Mouse (Mus musculus): ENCODE data around the gene Ercc8. TPM values are rescaled to one million over a fixed set of nuclear protein-coding genes. Genes with fewer than 3 reads are reported as not detected.
A peak's percentile ranks its signal among the peaks of the same experiment; 100 is the strongest.

Gene Ercc8
- polyA plus RNA-seq, 1 experiment: 3.1 TPM

DNA sequence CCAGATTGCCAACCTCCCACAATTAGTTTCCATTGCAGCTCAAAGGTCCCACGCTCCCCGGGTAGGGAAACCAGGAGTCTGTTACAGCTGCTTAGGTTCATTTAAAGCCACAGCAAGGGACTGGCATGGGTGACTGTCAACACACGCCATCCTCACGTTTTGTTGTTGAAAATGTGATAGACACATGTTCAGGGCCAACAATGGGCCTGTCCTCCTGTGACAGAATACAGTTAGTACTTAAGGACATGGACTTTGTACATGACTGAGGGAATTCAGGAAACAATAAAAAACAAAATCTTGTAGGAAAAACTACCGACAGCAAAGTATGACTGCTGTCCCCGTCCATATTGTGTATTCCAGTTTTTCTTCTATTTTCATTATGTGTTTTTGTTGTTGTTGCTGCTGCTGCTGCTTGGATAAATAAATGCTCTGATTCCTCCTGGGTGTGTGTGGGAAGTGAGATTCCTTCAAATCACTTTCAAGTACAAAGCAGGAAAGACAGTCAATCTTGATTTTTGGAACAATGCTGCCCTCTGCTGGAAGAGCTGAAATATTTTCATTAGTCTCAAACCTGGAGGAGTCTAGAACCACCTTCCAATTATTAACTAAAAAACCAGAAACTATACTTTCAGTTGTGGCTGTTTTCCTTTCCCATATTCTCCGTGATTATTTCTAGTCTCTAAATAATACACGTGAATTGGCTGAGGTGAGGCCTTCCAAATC is 5.7 kb upstream of the Ercc8 start:
- TF ChIP-seq POLR2A (IDR thresholded peaks at IDR 0.05; ENCODE audit: borderline replicate concordance, low read depth, low read length) (no peak), CTCF (IDR thresholded peaks at IDR 0.05; ENCODE audit: low read depth, low read length) (no peak)
- Histone ChIP-seq H3K4me1 (ENCODE audit: control insufficient read depth, insufficient read depth, low read length) (no peaks in the 10 kb centered on the region), H3K4me3 (ENCODE audit: insufficient read depth, low read length) (no peak overlapping the region), H3K27ac (ENCODE audit: insufficient read depth, low read depth, low read length) (no peak overlapping the region)

DNA sequence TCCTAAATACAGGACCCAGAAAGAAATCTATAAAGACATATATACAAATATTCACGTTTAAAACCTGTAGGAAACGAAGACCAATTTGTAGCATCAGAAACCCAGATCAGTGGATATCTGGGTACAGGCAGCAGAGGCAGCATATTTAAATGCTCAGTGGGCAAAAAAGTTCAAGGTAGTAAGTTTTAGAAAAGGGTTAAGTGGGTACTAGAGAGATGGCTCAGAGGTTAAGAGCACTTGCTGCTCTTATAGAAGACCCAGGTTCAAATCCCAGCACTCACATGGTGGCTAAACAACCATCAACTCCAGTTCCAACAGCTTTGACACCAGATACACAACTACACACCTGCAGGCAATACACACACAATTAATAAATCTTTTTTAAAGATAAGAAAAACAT is 1.4 kb upstream of the Ercc8 start:
- Histone ChIP-seq H3K4me1 (ENCODE audit: control insufficient read depth, insufficient read depth, low read length) (peaks cover 4% of the 10 kb centered on the region; the same call in 1 of the 2 replicates), H3K4me3 (ENCODE audit: insufficient read depth, low read length) (no peak overlapping the region)
- no peak for TF ChIP-seq POLR2A (IDR thresholded peaks at IDR 0.05; ENCODE audit: borderline replicate concordance, low read depth, low read length)
- TF ChIP-seq CTCF (IDR thresholded peaks at IDR 0.05; ENCODE audit: low read depth, low read length): no peak

DNA sequence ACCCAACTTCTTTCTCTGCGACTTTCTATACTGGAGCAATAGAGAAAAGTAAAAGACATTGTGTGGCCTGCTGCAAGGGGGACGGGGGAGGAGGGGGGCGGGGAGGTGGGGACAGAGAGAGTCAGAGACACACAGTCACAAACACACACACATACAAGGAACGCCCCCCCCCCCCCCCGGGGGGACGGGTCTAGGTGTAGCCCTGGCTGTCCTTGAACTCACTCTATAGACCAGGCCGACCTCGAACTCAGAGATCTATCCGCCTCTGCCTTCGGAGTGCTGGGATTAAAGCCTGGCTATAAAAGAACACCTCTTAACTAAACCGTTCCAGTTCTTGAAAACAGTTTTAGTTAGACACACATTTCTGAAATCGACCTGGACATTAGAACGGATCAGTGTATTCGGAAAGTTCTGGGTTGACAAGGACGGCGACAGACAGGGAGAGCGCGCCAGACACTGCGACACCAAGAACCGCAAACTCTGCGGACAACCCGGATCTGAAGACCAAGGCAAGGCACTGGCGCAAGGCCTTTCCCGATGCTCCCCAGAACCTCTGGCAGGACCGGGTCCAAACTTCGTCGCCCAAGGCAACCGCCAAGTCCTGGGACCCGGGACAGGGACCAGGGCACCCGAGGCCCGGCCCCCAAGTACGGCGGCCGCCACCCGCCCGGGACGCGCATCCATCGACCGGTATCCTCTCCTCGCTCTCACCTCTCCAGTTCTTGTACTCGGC is 633 bp upstream of the Ercc8 start:
- TF ChIP-seq CTCF (IDR thresholded peaks at IDR 0.05; ENCODE audit: low read depth, low read length) (no peak), POLR2A (IDR thresholded peaks at IDR 0.05; ENCODE audit: borderline replicate concordance, low read depth, low read length) (no peak)
- Histone ChIP-seq H3K4me3 (ENCODE audit: insufficient read depth, low read length) (peak overlapping the region; percentile 75), H3K4me1 (ENCODE audit: control insufficient read depth, insufficient read depth, low read length) (peaks cover 4% of the 10 kb centered on the region; the same call in 1 of the 2 replicates), H3K27ac (ENCODE audit: insufficient read depth, low read depth, low read length) (no peak overlapping the region)

More for the DNA sequence above, 1.4 kb upstream of the Ercc8 start:
- H3K27ac ChIP-seq (ENCODE audit: insufficient read depth, low read depth, low read length): no peak overlapping the region

DNA sequence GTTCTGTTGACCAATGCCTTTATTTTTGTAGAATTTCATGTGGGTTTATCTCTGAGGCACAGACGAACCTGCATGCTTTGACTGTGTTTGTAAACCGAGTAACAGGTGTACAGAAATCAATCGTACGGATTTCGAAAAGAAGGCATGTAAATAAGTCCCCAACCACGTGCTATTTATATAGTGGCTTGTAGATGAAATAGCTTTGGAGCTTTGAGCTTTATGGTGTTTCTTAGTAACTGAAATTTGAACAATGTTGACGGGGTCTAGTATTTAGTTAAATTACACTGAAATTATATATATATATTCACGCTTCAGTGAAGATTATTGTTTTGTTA is 677 bp downstream of the Ercc8 start:
- TF ChIP-seq POLR2A (IDR thresholded peaks at IDR 0.05; ENCODE audit: borderline replicate concordance, low read depth, low read length) (no peak), CTCF (IDR thresholded peaks at IDR 0.05; ENCODE audit: low read depth, low read length) (no peak)
- Histone ChIP-seq H3K4me3 (ENCODE audit: insufficient read depth, low read length) (peak overlapping the region; percentile 75), H3K27ac (ENCODE audit: insufficient read depth, low read depth, low read length) (no peak overlapping the region), H3K4me1 (ENCODE audit: control insufficient read depth, insufficient read depth, low read length) (peaks cover 4% of the 10 kb centered on the region; the same call in 1 of the 2 replicates)

DNA sequence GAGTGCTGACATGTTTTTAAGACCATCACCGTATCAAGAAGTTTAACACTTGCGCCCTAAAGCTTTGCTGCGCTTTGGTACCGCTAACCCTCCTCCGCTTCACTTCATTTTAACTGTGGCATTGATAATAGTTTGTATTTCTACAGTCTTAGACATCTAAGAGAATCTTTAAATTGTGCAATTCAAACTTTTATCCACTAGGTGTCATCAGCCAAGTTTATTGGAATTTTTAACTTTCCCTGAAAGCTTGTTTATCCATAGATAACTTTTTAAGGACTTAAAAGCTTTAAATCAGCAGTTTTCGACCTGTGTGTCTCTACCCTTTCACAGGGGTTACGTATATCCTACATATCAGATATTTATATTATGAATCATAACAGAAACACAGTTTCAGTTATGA is 1.4 kb downstream of the Ercc8 start:
- TF ChIP-seq CTCF (IDR thresholded peaks at IDR 0.05; ENCODE audit: low read depth, low read length) (no peak), POLR2A (IDR thresholded peaks at IDR 0.05; ENCODE audit: borderline replicate concordance, low read depth, low read length) (no peak)
- H3K4me3 ChIP-seq (ENCODE audit: insufficient read depth, low read length): peak overlapping the region; percentile 2; the same call in 1 of the 2 replicates
- peaks cover 4% of the 10 kb centered on the region; the same call in 1 of the 2 replicates for H3K4me1 ChIP-seq (ENCODE audit: control insufficient read depth, insufficient read depth, low read length)
- no peak overlapping the region for H3K27ac ChIP-seq (ENCODE audit: insufficient read depth, low read depth, low read length)

DNA sequence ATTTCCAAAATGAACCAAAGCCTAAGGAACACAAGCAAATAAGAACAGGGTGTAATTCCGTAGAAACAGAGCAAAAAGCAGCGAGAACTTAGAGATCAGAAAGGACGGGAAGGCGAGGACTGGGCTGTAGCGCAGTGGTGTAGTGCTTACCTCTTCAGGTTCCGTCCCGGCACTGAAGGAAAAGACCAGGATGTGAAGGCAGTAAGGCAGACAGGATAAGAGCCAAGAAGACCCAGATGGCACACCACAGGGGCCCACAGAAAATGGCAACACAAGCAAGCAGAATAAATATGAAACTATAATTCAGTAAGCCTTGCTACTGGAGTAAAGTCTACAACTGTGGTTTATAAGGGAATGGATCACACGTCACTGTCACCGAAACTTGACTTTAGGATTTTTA is 5.4 kb downstream of the Ercc8 start:
- H3K4me3 ChIP-seq (ENCODE audit: insufficient read depth, low read length): no peak overlapping the region
- peaks cover 4% of the 10 kb centered on the region; the same call in 1 of the 2 replicates for H3K4me1 ChIP-seq (ENCODE audit: control insufficient read depth, insufficient read depth, low read length)
- TF ChIP-seq CTCF (IDR thresholded peaks at IDR 0.05; ENCODE audit: low read depth, low read length): no peak
- TF ChIP-seq POLR2A (IDR thresholded peaks at IDR 0.05; ENCODE audit: borderline replicate concordance, low read depth, low read length): no peak
- H3K27ac ChIP-seq (ENCODE audit: insufficient read depth, low read depth, low read length): no peak overlapping the region

DNA sequence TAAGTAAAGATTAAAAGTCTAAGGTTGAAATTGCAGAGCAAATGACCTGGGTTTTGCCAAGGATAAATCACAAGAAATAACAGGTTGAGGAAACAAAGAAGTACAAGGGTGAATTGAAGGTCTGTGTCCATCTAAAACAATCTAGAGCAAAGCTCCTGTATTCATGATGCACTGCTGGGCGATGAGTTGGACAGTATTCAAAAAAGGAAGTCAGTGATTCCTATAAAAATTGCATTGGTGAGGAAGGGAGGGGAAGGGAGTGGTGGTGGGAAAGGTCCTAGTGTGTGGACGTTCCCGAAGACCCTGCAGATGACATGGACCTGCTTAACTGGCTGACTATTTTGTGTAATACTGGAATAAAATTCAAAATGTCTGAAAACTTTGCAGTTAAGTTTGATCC is 6.1 kb downstream of the Ercc8 start:
- peaks cover 3% of the 10 kb centered on the region; the same call in 1 of the 2 replicates for H3K4me1 ChIP-seq (ENCODE audit: control insufficient read depth, insufficient read depth, low read length)
- H3K4me3 ChIP-seq (ENCODE audit: insufficient read depth, low read length): no peak overlapping the region
- H3K27ac ChIP-seq (ENCODE audit: insufficient read depth, low read depth, low read length): no peak overlapping the region
- TF ChIP-seq CTCF (IDR thresholded peaks at IDR 0.05; ENCODE audit: low read depth, low read length) (no peak), POLR2A (IDR thresholded peaks at IDR 0.05; ENCODE audit: borderline replicate concordance, low read depth, low read length) (no peak)

DNA sequence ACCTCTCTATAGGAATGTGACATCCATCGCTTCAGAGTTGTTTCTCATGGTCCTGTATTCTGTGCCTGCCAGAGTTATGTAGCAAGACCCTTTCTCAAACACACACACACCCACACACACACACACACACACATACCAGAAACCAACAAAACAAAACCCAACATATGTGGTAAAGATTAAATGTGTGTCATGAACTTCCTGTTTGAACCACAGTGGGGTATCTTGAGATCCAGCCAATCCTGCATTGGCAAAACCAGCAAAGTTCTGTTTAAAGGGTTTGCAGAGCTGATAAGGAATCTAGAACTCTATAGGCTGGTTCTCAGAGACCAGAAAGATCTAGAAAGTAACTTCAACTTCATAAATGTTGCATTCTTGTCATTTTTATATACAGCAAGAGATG is 11.5 kb downstream of the Ercc8 start:
- Histone ChIP-seq H3K4me3 (ENCODE audit: insufficient read depth, low read length) (no peak overlapping the region), H3K27ac (ENCODE audit: insufficient read depth, low read depth, low read length) (no peak overlapping the region), H3K4me1 (ENCODE audit: control insufficient read depth, insufficient read depth, low read length) (no peaks in the 10 kb centered on the region)
- TF ChIP-seq POLR2A (IDR thresholded peaks at IDR 0.05; ENCODE audit: borderline replicate concordance, low read depth, low read length) (no peak), CTCF (IDR thresholded peaks at IDR 0.05; ENCODE audit: low read depth, low read length) (no peak)

DNA sequence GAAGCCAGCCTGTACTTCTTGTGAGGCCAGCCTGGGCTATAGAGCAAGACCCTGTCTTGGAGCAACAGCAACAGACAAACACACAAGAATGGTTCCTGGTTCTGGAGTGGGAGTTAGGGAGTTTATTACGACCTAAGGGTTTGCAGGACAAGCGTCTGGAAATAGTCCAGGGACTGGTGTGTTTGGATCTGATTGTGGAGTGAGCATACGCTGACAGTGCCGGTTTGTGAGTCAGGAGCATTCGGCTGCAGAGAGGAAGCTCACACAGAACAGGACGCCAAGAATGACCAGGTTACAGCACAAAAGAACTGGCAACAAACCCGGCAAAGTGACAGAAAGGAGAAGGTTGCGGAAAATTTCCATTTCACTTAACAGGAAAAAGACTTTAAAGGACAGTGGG is 12.0 kb downstream of the Ercc8 start:
- H3K27ac ChIP-seq (ENCODE audit: insufficient read depth, low read depth, low read length): no peak overlapping the region
- no peaks in the 10 kb centered on the region for H3K4me1 ChIP-seq (ENCODE audit: control insufficient read depth, insufficient read depth, low read length)
- no peak overlapping the region for H3K4me3 ChIP-seq (ENCODE audit: insufficient read depth, low read length)
- no peak for TF ChIP-seq CTCF (IDR thresholded peaks at IDR 0.05; ENCODE audit: low read depth, low read length)
- no peak for TF ChIP-seq POLR2A (IDR thresholded peaks at IDR 0.05; ENCODE audit: borderline replicate concordance, low read depth, low read length)

DNA sequence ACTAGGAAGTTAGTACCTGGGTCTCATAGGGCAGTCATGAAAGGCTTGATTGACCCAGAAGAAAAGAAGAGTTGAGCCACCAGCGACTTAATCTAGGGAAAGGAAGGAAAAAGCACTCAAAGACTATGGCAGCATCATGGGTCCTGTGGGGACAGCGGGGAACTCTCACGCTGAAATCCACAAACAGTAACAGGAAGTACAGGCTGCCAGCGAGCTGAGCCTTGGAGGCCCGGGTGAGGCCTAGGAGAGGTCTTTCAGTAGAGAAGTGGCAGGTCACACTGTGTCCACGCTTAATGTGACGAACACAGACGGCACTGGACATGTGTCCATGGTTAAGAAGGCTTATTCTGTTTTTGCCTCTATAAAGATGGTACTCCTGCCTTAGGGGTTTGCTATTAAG is 21.1 kb downstream of the Ercc8 start:
- no peak overlapping the region for H3K4me3 ChIP-seq (ENCODE audit: insufficient read depth, low read length)
- TF ChIP-seq POLR2A (IDR thresholded peaks at IDR 0.05; ENCODE audit: borderline replicate concordance, low read depth, low read length): no peak
- TF ChIP-seq CTCF (IDR thresholded peaks at IDR 0.05; ENCODE audit: low read depth, low read length): no peak
- H3K4me1 ChIP-seq (ENCODE audit: control insufficient read depth, insufficient read depth, low read length): peaks cover 6% of the 10 kb centered on the region; the same call in 1 of the 2 replicates
- H3K27ac ChIP-seq (ENCODE audit: insufficient read depth, low read depth, low read length): no peak overlapping the region
